Mouse (Mus musculus) intestine, postnatal 0 days (tissue): ENCODE data around the gene Ugt1a10. TPM values are rescaled to one million over a fixed set of nuclear protein-coding genes. Genes with fewer than 3 reads are reported as not detected.

Experiments used
- ATAC-seq: fragments of 200-750 bp; cut with Nextera tagmentation; 2 replicates; pipeline ENCODE4 v1.8.0; 2017; ENCODE audit warnings: mild to moderate bottlenecking, moderate TSS enrichment, moderate library complexity
- H3K27ac ChIP-seq: fragments of 300-500 bp; sonication (generic); 2 replicates; pipeline ENCODE4 v1.5.1; 2014; ENCODE audit warnings: mild to moderate bottlenecking, low read depth, low read length, moderate library complexity
- H3K27me3 ChIP-seq: fragments of 300-500 bp; sonication (generic); replicated peaks from 2 replicates; pipeline ENCODE4 v1.6.1; 2014; ENCODE audit warnings: low read length, mixed read lengths; ENCODE audit not compliant: control insufficient read depth, insufficient read depth
- H3K36me3 ChIP-seq: fragments of 300-500 bp; sonication (generic); 2 replicates; pipeline ENCODE4 v1.6.1; 2014; ENCODE audit warnings: mild to moderate bottlenecking, moderate library complexity; ENCODE audit not compliant: control insufficient read depth, insufficient read depth
- H3K4me1 ChIP-seq: fragments of 300-500 bp; sonication (generic); replicated peaks from 2 replicates; pipeline ENCODE4 v1.6.1; 2014; ENCODE audit warnings: antibody characterized with exemption, low read length, mixed read lengths; ENCODE audit not compliant: control insufficient read depth, insufficient read depth
- H3K4me2 ChIP-seq: fragments of 300-500 bp; sonication (generic); replicated peaks from 2 replicates; pipeline ENCODE4 v1.6.1; 2014; ENCODE audit warnings: low read depth, mild to moderate bottlenecking, moderate library complexity
- H3K4me3 ChIP-seq: fragments of 300-500 bp; sonication (generic); 2 replicates; pipeline ENCODE4 v1.5.1; 2014; ENCODE audit warnings: low read depth, low read length
- H3K9ac ChIP-seq: fragments of 300-500 bp; sonication (generic); 2 replicates; pipeline ENCODE4 v1.6.1; 2014; ENCODE audit warnings: mild to moderate bottlenecking, low read depth, low read length
- H3K9me3 ChIP-seq: fragments of 300-500 bp; sonication (generic); 2 replicates; pipeline ENCODE4 v1.6.1; 2016; ENCODE audit warnings: mixed run types; ENCODE audit not compliant: control insufficient read depth
- CTCF ChIP-seq: sonication (generic); IDR thresholded peaks from 2 replicates; pipeline ENCODE4 v1.5.1; 2016; ENCODE audit warnings: low read depth, mild to moderate bottlenecking, control low read depth, antibody characterized with exemption, moderate library complexity
- whole genome bisulfite sequencing: fragments of 180-500 bp; shearing (Covaris S2); extraction: QIAGEN DNeasy Blood & Tissue Kit; methylation state at CpG from one replicate; pipeline ENCODE4 v1.1.7; 2014; 5-methylcytosine and 5-hydroxymethylcytosine counted together
- polyA plus RNA-seq: library from polyadenylated mRNA; unstranded; fragments of >200 nt; fragmentation: Nextera tagmentation; extraction: Ambion mirVana; gene quantifications from 2 replicates; pipeline ENCODE4 v1.2.1, GENCODE M21; 2015

Ugt1a10 gene
- polyA plus RNA-seq, 1 experiment from 2014 or later, result 0.05 TPM

- Histone ChIP-seq H3K27ac (peak within 1 kb of the TSS; percentile 3; the same call in 1 of the 2 replicates), H3K27me3 (no peaks in the 10 kb centered on the region), H3K36me3 (no peaks in the 10 kb centered on the region), H3K4me3 (no peak within 1 kb of the TSS), H3K9ac (no peak within 1 kb of the TSS), H3K4me1 (0 out of 2 replicates have a peak, but pooled peaks cover 2% of the 10 kb centered on the region), H3K9me3 (no peaks in the 10 kb centered on the region), H3K4me2 (peak within 1 kb of the TSS; percentile 21)
- TF ChIP-seq CTCF, result no peak
- 45% methylated on average over 2 of the region's 2 CpGs for WGBS
- peak; percentile 64 for ATAC-seq
Measured at GRCm38 (mm10) chr1:88070495-88070894, 15.3 kb downstream of the Ugt1a10 start, which contains the start of gene Ugt1a9. Gene Ugt1a9, plus strand, starts transcription at chr1:88070800.

DNA sequence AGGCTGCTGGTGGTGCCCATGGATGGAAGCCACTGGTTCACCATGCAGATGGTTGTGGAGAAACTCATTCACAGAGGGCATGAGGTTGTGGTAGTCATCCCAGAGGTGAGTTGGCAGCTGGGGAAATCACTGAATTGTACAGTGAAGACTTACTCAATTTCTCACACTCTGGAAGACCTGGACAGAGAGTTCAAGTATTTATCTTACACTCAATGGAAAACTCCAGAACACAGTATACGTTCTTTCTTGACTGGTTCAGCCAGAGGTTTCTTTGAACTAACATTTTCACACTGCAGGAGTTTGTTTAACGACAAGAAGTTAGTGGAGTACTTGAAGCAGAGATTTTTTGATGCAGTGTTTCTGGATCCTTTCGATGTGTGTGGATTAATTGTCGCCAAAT lies 15.7 kb downstream of the Ugt1a10 start:
- 72% methylated on average over 4 of the region's 4 CpGs for WGBS
- Histone ChIP-seq H3K4me1 (0 out of 2 replicates have a peak, but pooled peaks cover 2% of the 10 kb centered on the region), H3K4me2 (peak overlapping the region; percentile 21), H3K9me3 (no peaks in the 10 kb centered on the region), H3K27me3 (no peaks in the 10 kb centered on the region), H3K36me3 (no peaks in the 10 kb centered on the region), H3K4me3 (no peak overlapping the region), H3K27ac (peak overlapping the region; percentile 3; the same call in 1 of the 2 replicates), H3K9ac (no peak overlapping the region)
- 0 out of 2 replicates have a peak, but pooled peaks have one; percentile 27 for ATAC-seq
- TF ChIP-seq CTCF, result no peak

GRCm38 (mm10) chr1:88074471-88074870 lies 19.3 kb downstream of the Ugt1a10 start:
- H3K27me3 ChIP-seq, result no peaks in the 10 kb centered on the region
- WGBS, result 64% methylated on average over 2 of the region's 2 CpGs
- no peaks in the 10 kb centered on the region for H3K36me3 ChIP-seq
- no peak overlapping the region for H3K27ac ChIP-seq
- H3K9ac ChIP-seq, result no peak overlapping the region
- H3K9me3 ChIP-seq, result no peaks in the 10 kb centered on the region
- H3K4me3 ChIP-seq, result no peak overlapping the region
- H3K4me1 ChIP-seq, result no peaks in the 10 kb centered on the region
- no peak for ATAC-seq
- TF ChIP-seq CTCF, result no peak
- H3K4me2 ChIP-seq, result no peak overlapping the region

- H3K9me3 ChIP-seq, result no peaks in the 10 kb centered on the region
- H3K9ac ChIP-seq, result no peak overlapping the region
- H3K27ac ChIP-seq, result no peak overlapping the region
- WGBS, result 100% methylated on average over 1 of the region's 1 CpGs
- no peaks in the 10 kb centered on the region for H3K36me3 ChIP-seq
- TF ChIP-seq CTCF, result no peak
- H3K27me3 ChIP-seq, result no peaks in the 10 kb centered on the region
- no peak for ATAC-seq
- no peak overlapping the region for H3K4me3 ChIP-seq
- no peaks in the 10 kb centered on the region for H3K4me1 ChIP-seq
- H3K4me2 ChIP-seq, result no peak overlapping the region
Measured at GRCm38 (mm10) chr1:88077128-88077527, 21.9 kb downstream of the Ugt1a10 start.

DNA sequence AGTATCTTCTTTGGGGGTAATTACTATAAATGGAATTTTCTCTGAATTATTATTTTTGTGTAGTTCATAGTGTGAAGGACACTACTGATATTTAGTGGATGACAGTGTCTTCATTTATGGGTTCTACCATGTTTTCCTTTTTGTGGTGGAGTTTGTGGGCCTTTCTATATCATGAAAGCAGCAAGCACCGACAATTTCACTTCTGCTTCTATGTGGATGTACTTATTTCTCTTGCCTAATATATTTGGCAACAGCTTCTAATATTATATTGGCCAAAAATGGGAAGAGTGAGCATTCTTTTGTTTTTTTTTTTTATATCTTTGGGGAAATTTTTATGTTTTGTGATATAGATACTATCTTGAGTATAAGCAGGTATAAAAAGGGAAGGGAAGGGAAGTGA lies 26.5 kb downstream of the Ugt1a10 start:
- 83% methylated on average over 1 of the region's 1 CpGs for WGBS
- no peaks in the 10 kb centered on the region for H3K27me3 ChIP-seq
- no peak for ATAC-seq
- H3K27ac ChIP-seq, result no peak overlapping the region
- TF ChIP-seq CTCF, result no peak
- H3K4me3 ChIP-seq, result no peak overlapping the region
- no peaks in the 10 kb centered on the region for H3K36me3 ChIP-seq
- 0 out of 2 replicates have a peak, but pooled peaks cover 7% of the 10 kb centered on the region for H3K4me1 ChIP-seq
- H3K9ac ChIP-seq, result no peak overlapping the region
- H3K4me2 ChIP-seq, result no peak overlapping the region
- no peaks in the 10 kb centered on the region for H3K9me3 ChIP-seq

- TF ChIP-seq CTCF, result no peak
- H3K9ac ChIP-seq, result no peak overlapping the region
- peak; percentile 82 for ATAC-seq
- no peaks in the 10 kb centered on the region for H3K9me3 ChIP-seq
- H3K4me2 ChIP-seq, result no peak overlapping the region
- no peaks in the 10 kb centered on the region for H3K36me3 ChIP-seq
- no peaks in the 10 kb centered on the region for H3K27me3 ChIP-seq
- 0 out of 2 replicates have a peak, but pooled peaks cover 7% of the 10 kb centered on the region for H3K4me1 ChIP-seq
- whole genome bisulfite sequencing, result 31% methylated on average over 1 of the region's 1 CpGs
- peak overlapping the region; percentile 35; the same call in 1 of the 2 replicates for H3K27ac ChIP-seq
- no peak overlapping the region for H3K4me3 ChIP-seq
Measured at GRCm38 (mm10) chr1:88086125-88086524, 30.9 kb downstream of the Ugt1a10 start.

DNA sequence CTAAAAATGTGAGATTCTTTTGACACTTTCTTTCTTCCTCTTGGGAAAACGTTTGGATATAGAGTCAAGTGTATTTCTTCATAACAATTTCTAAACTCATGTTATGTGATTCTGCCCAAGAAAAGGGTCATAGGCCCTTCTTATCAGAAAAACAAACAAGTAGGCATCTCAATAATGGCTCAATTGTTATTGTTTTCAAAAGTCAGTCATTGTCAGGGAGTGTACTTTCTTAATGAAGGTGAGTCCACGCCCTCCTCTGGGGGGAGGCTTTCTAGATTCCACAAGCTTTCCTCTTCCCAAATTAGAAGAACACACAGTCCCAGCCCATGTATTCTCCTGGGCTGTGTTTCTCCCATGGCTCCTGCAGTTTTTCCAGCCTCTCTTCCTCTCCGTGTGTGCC lies 32.3 kb downstream of the Ugt1a10 start, which contains the start of gene Ugt1a8:
Gene Ugt1a8, plus strand, starts transcription at position 301 of the 400 bp plus-strand sequence.
- Histone ChIP-seq H3K36me3 (no peaks in the 10 kb centered on the region), H3K27ac (peak within 1 kb of the TSS; percentile 35; the same call in 1 of the 2 replicates), H3K27me3 (no peaks in the 10 kb centered on the region), H3K4me3 (no peak within 1 kb of the TSS), H3K4me1 (0 out of 2 replicates have a peak, but pooled peaks cover 7% of the 10 kb centered on the region), H3K9ac (no peak within 1 kb of the TSS), H3K4me2 (no peak within 1 kb of the TSS), H3K9me3 (no peaks in the 10 kb centered on the region)
- WGBS, result 45% methylated on average over 3 of the region's 3 CpGs
- no peak for TF ChIP-seq CTCF
- ATAC-seq, result no peak
